Mouse (Mus musculus) ES-Bruce4 (cell line): ENCODE measurements around the gene 1700042G07Rik. TPM values are rescaled to one million over a fixed set of nuclear protein-coding genes. Genes with fewer than 3 reads are reported as not detected.

Source experiments
- H3K27ac ChIP-seq: 2 replicates; pipeline ENCODE4 v1.5.1; 2012; ENCODE audit warnings: low read length, inconsistent platforms; ENCODE audit not compliant: insufficient read depth
- H3K27me3 ChIP-seq: 2 replicates; pipeline ENCODE4 v1.6.1; 2012; ENCODE audit warnings: mild to moderate bottlenecking, low read length, inconsistent platforms; ENCODE audit not compliant: control insufficient read depth, poor library complexity, insufficient read depth, severe bottlenecking
- H3K36me3 ChIP-seq: 2 replicates; pipeline ENCODE4 v1.6.1; 2012; ENCODE audit warnings: inconsistent platforms, mild to moderate bottlenecking, low read length, moderate library complexity; ENCODE audit not compliant: control insufficient read depth, poor library complexity, insufficient read depth, severe bottlenecking
- H3K4me1 ChIP-seq: one replicate; pipeline ENCODE4 v1.8.1; 2011; ENCODE audit warnings: low read length; ENCODE audit not compliant: control insufficient read depth, insufficient read depth
- H3K4me3 ChIP-seq: 2 replicates; pipeline ENCODE4 v1.5.1; 2011; ENCODE audit warnings: low read depth, mild to moderate bottlenecking, low read length
- H3K9ac ChIP-seq: 2 replicates; pipeline ENCODE4 v1.6.1; 2012; ENCODE audit warnings: low read depth, mild to moderate bottlenecking, inconsistent platforms; ENCODE audit not compliant: poor library complexity, severe bottlenecking
- H3K9me3 ChIP-seq: replicated peaks from 2 replicates; pipeline ENCODE4 v1.6.1; 2012; ENCODE audit warnings: mild to moderate bottlenecking, low read length, inconsistent platforms; ENCODE audit not compliant: control insufficient read depth, poor library complexity, insufficient read depth, severe bottlenecking
- CTCF ChIP-seq: IDR thresholded peaks from one replicate; pipeline ENCODE4 v1.8.1; 2011; ENCODE audit warnings: low read depth, low read length
- EP300 ChIP-seq: IDR thresholded peaks from 2 replicates; pipeline ENCODE4 v1.6.1; 2011; ENCODE audit warnings: low read depth, low read length; ENCODE audit not compliant: insufficient read depth
- POLR2A ChIP-seq: IDR thresholded peaks from one replicate; pipeline ENCODE4 v1.8.1; 2011; ENCODE audit warnings: low read length; ENCODE audit not compliant: insufficient read depth
- polyA plus RNA-seq: library from polyadenylated mRNA; stranded (reverse); fragments of >200 nt; gene quantifications from 2 replicates; pipeline ENCODE4 v1.2.4, GENCODE M21; 2011; ENCODE audit warnings: low read depth; ENCODE audit not compliant: missing spikeins, insufficient read depth, insufficient read length

Gene 1700042G07Rik
- polyA plus RNA-seq, 1 experiment, result not detected

DNA sequence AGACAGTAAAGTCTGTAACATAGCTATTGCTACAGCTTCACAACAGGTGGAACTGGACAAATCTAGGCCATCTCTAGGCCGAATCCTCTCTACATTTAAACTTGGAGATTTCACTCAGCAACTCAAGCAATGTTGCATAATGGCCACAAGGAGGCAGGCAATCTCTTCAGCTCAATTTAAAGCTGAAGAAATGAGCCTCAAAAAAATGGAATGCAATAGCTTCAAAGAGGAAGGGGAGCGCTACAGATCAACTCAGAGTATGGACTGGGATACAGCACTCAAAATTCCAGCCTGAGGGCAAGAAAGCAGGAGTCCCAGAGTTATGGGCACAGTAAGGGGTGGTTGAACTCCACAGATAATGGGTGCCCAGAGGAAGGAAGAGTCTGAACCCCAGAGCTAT, 38.2 kb upstream of the 1700042G07Rik start:
- Histone ChIP-seq H3K4me1 (no peaks in the 10 kb centered on the region), H3K27me3 (no peaks in the 10 kb centered on the region), H3K27ac (no peak overlapping the region), H3K4me3 (no peak overlapping the region), H3K9ac (no peak overlapping the region), H3K36me3 (no peaks in the 10 kb centered on the region), H3K9me3 (no peaks in the 10 kb centered on the region)
- TF ChIP-seq POLR2A (no peak), CTCF (no peak), EP300 (no peak)

DNA sequence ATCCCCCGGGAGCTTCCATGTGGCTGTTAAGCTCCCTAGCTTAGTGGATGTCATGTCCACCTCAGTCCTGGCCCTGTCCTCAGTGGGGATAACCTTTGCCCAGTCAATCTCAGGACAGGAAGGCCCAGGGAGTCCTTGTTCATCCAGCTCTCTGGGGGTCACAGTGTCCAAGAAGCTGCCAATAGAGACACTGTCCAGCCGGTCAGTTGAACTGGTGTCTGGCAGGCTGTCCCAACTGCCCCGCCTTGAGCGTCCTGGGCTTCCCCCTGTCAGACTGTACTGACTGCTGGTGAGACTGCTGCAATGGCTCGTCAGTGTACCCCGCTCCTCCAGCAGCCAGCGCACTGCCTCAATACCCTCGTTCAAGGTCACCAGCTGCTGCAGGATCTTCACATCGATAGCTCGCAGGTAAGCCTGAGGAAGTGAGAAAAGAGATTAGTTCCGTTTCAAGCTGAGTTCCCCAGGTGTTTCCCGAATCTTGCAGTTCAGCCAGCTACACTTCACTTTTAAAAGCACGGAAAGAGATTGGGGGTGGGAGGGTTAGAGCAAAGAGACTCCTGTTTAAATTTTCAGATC, 35.7 kb upstream of the 1700042G07Rik start:
- Histone ChIP-seq H3K36me3 (no peaks in the 10 kb centered on the region), H3K27me3 (no peaks in the 10 kb centered on the region)
- no peak for TF ChIP-seq POLR2A
- TF ChIP-seq CTCF, result no peak
- TF ChIP-seq EP300, result no peak

DNA sequence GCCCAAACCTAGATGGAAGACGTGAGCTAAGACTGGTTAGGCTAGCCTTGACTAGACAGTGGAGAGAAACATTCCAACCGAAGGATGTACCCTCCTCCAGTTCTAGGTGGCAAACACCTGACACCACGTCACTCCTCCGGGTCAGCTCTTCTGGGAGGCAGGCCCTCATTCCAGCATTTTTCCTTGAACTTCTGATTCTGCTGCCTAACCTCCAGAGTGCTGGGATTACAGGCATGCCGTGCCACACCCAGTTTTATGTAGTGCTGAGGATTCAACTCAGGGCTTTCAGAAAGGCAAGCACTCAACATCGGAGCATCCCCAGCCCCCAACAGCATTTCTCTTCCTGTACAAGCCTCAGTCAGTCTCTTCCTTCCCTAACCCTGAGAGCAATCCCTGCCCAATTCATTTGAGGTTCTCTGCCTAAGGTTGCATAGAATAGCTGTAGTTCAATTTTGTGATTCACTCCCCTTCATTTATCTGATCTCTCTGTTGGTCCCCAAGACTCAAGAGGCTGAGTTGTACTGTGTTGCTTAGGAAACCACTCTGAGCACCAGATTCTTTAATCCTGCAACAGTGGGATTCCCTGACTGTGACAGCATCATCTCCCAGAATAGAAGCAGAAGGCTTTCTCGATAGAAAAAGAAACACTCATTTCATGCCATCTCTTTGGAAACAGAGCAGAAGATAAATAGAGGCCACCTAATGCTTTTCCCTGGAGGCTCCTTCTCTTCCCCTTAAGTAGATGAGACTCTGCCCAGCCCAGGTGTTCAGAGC, 32.2 kb upstream of the 1700042G07Rik start:
- no peaks in the 10 kb centered on the region for H3K36me3 ChIP-seq
- no peak overlapping the region for H3K27ac ChIP-seq
- H3K4me3 ChIP-seq, result no peak overlapping the region
- H3K27me3 ChIP-seq, result no peaks in the 10 kb centered on the region
- H3K9me3 ChIP-seq, result no peaks in the 10 kb centered on the region
- TF ChIP-seq POLR2A (no peak), EP300 (no peak), CTCF (no peak)
- H3K4me1 ChIP-seq, result peaks cover 2% of the 10 kb centered on the region
- no peak overlapping the region for H3K9ac ChIP-seq

More for the DNA sequence above, 35.7 kb upstream of the 1700042G07Rik start:
- Histone ChIP-seq H3K9me3 (no peaks in the 10 kb centered on the region), H3K27ac (no peak overlapping the region), H3K9ac (no peak overlapping the region), H3K4me1 (peaks cover 2% of the 10 kb centered on the region), H3K4me3 (no peak overlapping the region)

DNA sequence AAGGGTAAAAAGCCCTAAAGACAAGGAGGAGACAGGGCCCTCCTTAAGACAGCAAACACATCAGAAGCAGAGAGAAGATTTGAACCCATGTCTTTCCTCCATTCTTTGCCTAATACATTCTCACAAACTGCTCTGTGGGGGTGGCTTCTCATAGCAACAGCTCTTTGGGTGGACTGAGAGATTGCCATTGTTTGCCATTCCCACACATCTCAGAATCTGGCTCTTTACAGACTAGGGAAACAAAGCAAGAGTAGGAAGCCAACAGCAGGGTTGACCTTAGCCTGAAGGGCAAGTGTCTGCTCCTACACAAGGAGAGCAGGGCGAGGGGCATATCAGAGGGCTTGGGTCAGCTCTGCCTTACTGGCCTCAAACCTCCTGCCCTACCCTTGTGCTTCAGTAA, 31.4 kb upstream of the 1700042G07Rik start:
- TF ChIP-seq EP300 (no peak), CTCF (no peak), POLR2A (no peak)
- H3K36me3 ChIP-seq, result no peaks in the 10 kb centered on the region
- no peaks in the 10 kb centered on the region for H3K27me3 ChIP-seq
- H3K9ac ChIP-seq, result no peak overlapping the region
- H3K9me3 ChIP-seq, result no peaks in the 10 kb centered on the region
- H3K27ac ChIP-seq, result no peak overlapping the region
- peaks cover 2% of the 10 kb centered on the region for H3K4me1 ChIP-seq
- no peak overlapping the region for H3K4me3 ChIP-seq

DNA sequence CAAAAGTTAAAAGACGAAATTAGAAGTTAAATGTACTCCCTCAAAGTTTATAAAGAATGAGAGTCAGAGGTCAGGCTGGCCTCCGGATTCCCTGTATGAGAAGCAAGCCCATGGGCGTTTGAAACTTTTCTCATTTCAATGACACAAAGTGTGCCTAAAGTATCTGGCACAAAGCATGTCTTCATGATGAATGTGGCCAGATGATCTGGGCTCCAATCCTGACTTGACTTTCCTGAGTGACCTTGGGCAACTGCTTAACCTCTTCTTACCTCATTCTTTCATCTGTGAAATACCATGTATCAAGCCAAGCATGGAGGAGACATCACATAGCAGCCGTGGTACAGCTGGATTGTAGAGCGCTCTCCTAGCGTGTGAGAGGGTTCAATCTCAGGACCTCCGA, 30.9 kb upstream of the 1700042G07Rik start:
- Histone ChIP-seq H3K27me3 (no peaks in the 10 kb centered on the region), H3K9me3 (no peaks in the 10 kb centered on the region), H3K27ac (no peak overlapping the region), H3K36me3 (no peaks in the 10 kb centered on the region), H3K9ac (no peak overlapping the region), H3K4me1 (peaks cover 2% of the 10 kb centered on the region), H3K4me3 (no peak overlapping the region)
- TF ChIP-seq EP300 (no peak), CTCF (no peak), POLR2A (no peak)

DNA sequence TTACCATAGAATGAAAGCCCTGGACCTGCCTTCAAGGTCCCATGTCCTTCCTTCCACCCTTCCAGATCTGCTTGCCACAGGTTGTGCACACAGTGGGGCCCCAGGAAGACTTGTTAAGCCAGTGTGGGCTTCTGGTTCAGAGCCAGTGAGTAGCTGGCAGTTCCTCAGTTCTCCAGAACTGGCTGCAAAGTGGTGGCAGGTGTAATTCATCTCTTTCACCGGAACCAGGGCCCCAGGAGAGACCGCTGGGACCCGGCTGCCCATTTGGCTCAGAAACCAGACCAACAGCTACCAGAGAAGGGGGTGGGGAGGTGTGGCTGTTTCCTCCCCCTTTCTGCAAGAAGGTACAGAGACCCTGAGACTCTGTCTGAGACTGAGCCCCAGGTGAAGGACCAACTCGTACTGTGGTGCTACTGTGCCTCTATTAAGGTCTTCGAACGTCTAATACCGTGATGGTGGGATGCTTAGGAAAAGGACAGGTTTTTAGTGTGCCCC, 29.8 kb upstream of the 1700042G07Rik start:
- Histone ChIP-seq H3K36me3 (no peaks in the 10 kb centered on the region), H3K9me3 (no peaks in the 10 kb centered on the region), H3K27ac (no peak overlapping the region), H3K9ac (no peak overlapping the region), H3K27me3 (no peaks in the 10 kb centered on the region), H3K4me3 (0 out of 2 replicates have a peak overlapping the region, but pooled peaks have one; percentile 3), H3K4me1 (peaks cover 2% of the 10 kb centered on the region)
- TF ChIP-seq CTCF, result no peak
- TF ChIP-seq POLR2A, result no peak
- TF ChIP-seq EP300, result no peak
